Mouse (Mus musculus) neutrophil, adult 5-6 weeks (primary cell): ENCODE measurements at regions not wholly inside any gene's neighbourhood (a gene's known extent, or its start where the extent isn't known, plus 50 kb on each side); places are given as distances from the start of the nearest gene placed in this dataset.

Experiments used
- ATAC-seq: fragments of 151-379, 151-347 bp; 2 replicates; pipeline ENCODE4 v1.8.0; 2017; ENCODE audit warnings: mild to moderate bottlenecking, moderate TSS enrichment; ENCODE audit not compliant: insufficient number of reproducible peaks, poor library complexity, low FRiP score, severe bottlenecking; ENCODE audit errors: extremely low read depth

DNA sequence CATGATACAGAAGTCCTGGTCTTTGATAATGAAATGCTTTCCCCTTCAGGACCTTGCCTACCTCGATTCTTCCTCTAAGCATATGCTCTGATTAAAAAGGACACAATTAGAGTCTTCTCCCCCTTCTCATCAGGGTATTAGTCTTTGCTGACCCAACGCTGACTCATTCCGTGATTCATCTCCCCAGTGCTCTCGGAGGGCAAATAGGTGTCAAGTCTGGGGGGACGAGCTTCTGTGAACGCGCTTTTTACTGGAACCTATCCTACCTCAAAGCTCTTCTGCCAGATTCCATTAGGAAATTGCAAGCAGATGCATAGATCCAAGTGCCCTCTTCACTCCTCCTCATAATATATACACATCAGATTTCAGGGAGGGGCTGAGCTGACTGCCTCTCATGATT lies 63.8 kb upstream of the Bach2 start:
- no peak for ATAC-seq

DNA sequence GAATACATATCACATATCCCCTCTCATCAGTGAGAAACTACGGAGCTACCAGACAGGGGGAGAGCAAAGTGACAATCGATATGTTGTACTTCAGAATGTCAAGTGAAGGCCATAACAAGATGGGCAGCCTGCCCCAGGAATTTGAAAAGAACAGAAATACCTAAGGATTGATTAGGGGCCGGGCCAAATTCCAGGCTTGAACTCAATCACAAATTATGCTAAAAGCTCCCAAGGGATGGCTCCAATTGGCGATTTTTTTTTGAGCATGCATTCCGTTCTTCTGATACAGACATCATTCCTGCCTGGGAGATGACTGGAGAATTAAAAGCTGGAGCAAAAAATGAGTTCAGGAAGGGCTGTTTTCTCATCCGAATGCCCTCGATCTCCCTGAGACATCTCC lies 63.4 kb upstream of the Bach2 start:
- ATAC-seq = no peak

GRCm38 (mm10) chr4:32175853-32176448 lies 62.7 kb upstream of the Bach2 start:
- ATAC-seq = no peak

DNA sequence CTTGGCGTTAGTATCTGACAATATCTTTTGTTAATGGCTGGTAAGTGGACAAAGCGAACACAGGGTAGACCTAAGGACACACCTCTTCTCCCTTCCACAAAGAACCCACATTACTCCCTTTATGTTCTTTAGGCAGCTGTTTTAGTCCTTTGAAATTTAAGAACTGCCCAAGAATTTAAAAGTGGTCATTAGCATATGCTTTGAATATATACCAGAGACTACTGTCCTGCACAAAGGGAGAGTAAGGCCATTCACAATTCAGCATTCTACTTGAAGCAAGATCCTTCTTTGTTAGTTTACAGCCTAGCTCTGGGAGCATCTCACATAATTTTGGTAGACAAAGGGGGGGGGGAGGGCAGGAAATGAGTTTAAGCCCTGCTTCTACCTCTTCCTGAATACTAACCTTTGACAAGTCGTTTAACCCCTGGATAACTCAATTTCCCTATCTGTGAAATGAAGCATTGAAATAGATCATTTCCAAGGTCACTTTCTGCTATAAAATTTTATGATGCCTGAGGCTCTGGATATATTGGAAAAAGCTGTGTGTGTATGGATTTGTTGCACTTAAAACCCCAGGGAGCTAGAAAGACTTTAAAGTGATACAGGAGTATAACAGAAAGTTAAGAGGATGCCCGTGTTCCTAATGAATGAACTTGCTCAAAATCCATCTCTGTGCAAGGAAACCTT lies 62.0 kb upstream of the Bach2 start:
- ATAC-seq = no peak

DNA sequence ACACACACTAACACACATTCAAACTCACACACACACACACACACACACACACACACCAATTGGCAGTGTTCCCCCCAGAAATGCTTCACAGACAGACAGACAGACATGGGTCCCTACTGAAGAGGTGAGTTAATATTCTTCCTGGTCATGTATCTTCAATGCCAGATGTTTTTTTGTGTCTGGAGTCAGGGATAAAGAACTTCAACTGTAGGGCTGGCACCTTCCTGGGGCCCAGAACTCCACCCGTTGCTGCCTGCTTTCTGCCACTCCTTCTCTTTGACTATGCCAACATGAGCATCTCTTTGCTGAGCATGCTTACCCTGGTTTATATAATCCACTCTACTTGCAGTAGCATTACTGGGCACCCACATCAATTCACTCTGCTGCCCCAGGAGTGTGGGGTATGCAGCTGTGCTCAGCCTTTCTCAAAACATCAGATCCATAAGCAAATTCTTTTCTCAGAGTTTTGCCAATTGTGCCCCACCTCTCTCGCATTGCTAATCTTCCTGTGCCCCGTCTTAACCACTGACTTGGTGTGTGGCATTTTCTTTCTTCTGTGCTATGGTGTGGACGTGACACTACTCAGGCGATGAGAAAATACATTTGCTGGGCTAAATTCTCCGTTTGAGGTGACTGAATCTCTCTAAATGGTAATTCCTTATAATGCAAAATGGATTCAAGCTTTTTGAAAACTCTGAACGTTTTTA lies 60.5 kb upstream of the Bach2 start:
- no peak for ATAC-seq

DNA sequence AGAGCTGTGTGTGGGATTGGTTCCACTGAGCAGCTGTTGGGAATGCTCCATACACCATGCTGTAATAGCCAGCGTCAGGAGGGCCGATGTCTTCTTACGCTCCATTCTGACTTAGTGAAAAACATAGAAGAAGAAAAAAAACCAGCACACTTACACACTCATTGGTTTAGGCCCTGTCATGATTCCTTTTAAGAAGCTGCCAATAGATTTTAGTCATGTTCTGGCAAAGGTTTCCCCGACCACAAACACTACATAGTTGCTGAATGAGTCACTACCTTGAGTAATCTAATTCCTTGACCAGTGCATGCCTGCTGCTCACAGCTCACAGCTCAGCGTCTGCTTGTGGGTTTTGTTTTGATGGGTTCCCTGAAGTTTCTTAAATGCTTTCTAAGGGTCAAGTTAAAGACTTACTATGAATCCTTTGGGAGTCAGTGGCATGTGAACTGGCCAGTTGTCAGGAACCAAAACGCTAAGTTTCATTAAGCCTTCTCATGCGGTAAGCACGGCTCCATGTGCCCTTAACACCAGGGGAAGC lies 58.8 kb upstream of the Bach2 start:
- ATAC-seq = no peak

DNA sequence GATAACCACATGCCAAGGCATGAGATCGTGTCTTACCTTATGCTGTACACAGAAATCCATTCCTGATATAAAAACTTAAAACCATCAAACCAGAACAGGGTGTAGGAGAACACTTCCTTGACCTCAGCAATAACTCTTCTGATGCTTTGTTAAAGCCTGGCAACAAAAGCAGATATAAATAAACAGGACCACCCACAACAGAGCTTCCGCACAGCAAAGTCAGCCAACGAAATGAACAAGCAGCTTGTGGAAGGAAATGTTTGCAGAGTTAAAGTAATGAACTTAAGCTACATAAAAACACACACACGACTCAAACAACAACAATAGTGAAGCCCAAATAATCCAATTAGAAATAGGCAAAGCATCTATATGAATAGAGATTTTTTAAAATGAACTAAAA lies 54.8 kb upstream of the Bach2 start:
- ATAC-seq = no peak

DNA sequence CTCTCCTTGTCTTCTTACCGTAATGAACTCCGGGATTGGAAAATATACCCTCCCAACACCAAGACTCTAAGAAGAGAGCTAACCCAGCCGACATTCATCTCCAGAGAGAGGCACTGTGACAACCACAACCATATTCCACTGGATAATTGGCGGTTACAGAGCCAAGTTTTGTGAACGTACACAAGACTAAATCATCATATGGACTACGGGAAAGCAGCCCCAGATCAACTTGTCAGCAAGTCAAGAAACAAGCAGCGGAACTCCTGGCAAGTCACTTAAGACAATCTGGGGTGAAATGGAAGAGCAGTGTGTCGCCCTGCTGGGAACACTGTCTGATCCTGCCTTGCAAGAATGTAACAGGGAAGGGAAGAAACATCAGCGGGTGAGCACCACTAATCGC lies 52.6 kb upstream of the Bach2 start:
- ATAC-seq = no peak

DNA sequence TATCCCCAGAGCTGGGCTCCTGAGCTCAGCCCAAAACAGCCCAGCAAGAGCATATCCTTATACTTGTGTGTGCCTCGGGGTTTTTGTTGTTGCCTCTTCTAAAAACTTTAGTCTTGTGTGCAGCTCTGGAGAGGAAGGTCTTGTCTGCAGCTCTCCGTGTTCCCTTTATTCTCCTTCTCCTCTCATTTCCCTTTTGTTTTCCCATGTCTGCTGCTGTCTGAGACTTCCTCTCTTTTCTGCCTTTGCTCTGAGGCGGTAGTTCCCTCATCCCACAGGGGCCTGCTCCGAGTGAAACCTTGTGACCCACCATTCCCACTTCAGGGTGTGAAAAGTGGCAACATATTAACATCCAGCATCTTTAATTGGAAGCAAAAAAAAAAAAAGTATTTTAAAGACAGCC lies 51.5 kb upstream of the Bach2 start:
- ATAC-seq = no peak

DNA sequence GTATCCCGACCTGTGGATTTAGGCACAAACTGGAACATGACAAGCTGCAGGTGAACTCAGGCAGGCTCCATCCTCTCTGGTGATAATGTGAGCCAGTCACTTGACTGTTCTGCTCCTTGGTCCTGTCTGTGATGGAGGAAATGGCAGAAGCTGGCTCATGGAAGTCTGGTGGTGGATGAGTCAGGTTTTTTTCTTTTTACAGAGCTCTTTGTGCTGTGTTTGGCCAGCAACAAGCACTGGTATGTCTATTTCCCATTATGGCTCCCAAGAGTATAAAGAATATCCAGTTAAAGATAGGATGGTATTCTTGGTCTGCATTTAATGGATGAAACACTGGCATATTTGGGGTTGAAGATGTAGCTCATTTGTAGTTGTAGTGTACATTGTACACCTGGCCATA lies 50.5 kb upstream of the Bach2 start:
- no peak for ATAC-seq

GRCm38 (mm10) chr4:32188752-32189415 lies 49.7 kb upstream of the Bach2 start:
- no peak for ATAC-seq
